Mouse (Mus musculus) CH12.LX (cell line): ENCODE data around the gene Olfr1357. TPM values are rescaled to one million over a fixed set of nuclear protein-coding genes. Genes with fewer than 3 reads are reported as not detected.

Experiments used
- DNase-seq: peaks from one replicate; pipeline ENCODE4 v3.0.0-alpha.2; 2013; ENCODE audit errors: extremely low read depth
- H3K27ac ChIP-seq: 2 replicates; pipeline ENCODE4 v1.5.1; 2012; ENCODE audit warnings: low read depth, mild to moderate bottlenecking, control low read depth, moderate library complexity; ENCODE audit not compliant: insufficient read depth
- H3K27me3 ChIP-seq: replicated peaks from 2 replicates; pipeline ENCODE3; 2012; ENCODE audit warnings: inconsistent platforms
- H3K36me3 ChIP-seq, 2 experiments: replicated peaks in 1 of 2; 2 replicates each; pipeline versions ENCODE3 to v1.6.1; 2012; ENCODE audit warnings: inconsistent platforms in 1 of 2, low read length in 1 of 2, mild to moderate bottlenecking in 1 of 2, mixed read lengths in 1 of 2, moderate library complexity in 1 of 2; ENCODE audit not compliant: control insufficient read depth in 1 of 2, insufficient read depth in 1 of 2
- H3K4me1 ChIP-seq, 2 experiments: 2 replicates each; pipeline ENCODE4 v1.6.1; 2012; ENCODE audit warnings: inconsistent platforms in 1 of 2, moderate library complexity in 1 of 2; ENCODE audit not compliant: insufficient read depth in 2 of 2, control insufficient read depth in 1 of 2
- H3K4me2 ChIP-seq: 2 replicates; pipeline ENCODE4 v1.6.1; 2012; ENCODE audit warnings: low read depth, mild to moderate bottlenecking, control low read depth; ENCODE audit not compliant: poor library complexity, insufficient read depth, severe bottlenecking
- H3K4me3 ChIP-seq, 3 experiments: fragments of 150-350 bp in 1 of 3; sonication (generic) in 1 of 3; replicated peaks in 1 of 3; 2 replicates each; pipeline versions ENCODE3 to v1.5.1; 2011 to 2012; ENCODE audit warnings: low read depth in 2 of 3, low read length in 2 of 3, mild to moderate bottlenecking in 2 of 3, moderate library complexity in 2 of 3, control low read depth in 1 of 3, improper control_type of control experiment in 1 of 3, inconsistent platforms in 1 of 3, mixed read lengths in 1 of 3; ENCODE audit not compliant: poor library complexity in 1 of 3
- H3K79me2 ChIP-seq: replicated peaks from 2 replicates; pipeline ENCODE4 v1.6.1; 2012; ENCODE audit warnings: mild to moderate bottlenecking, moderate library complexity; ENCODE audit not compliant: control insufficient read depth, poor library complexity, insufficient read depth, severe bottlenecking; ENCODE audit errors: extremely low read depth
- H3K9ac ChIP-seq: 2 replicates; pipeline ENCODE4 v1.6.1; 2012; ENCODE audit warnings: low read depth, mild to moderate bottlenecking, control low read depth, moderate library complexity; ENCODE audit not compliant: insufficient read depth
- H3K9me3 ChIP-seq: replicated peaks from 2 replicates; pipeline ENCODE3; 2012; ENCODE audit warnings: low read length, inconsistent platforms, mixed read lengths
- BHLHE40 ChIP-seq: IDR thresholded peaks from 2 replicates; pipeline ENCODE4 v1.6.1; 2011; ENCODE audit warnings: mild to moderate bottlenecking, low read depth, low read length, improper control_type of control experiment
- CHD1 ChIP-seq: IDR thresholded peaks from 2 replicates; pipeline ENCODE4 v1.6.1; 2012; ENCODE audit warnings: low read depth, low read length, improper control_type of control experiment, inconsistent platforms
- CHD2 ChIP-seq: IDR thresholded peaks from 2 replicates; pipeline ENCODE4 v1.6.1; 2011; ENCODE audit warnings: low read length, improper control_type of control experiment
- CTCF ChIP-seq, 2 experiments: IDR thresholded peaks in 1 of 2; conservative IDR thresholded peaks in 1 of 2; 2 replicates each; pipeline ENCODE4 v1.5.1; 2011 to 2012; ENCODE audit warnings: low read depth in 2 of 2, low read length in 2 of 2, improper control_type of control experiment in 1 of 2, inconsistent platforms in 1 of 2, mild to moderate bottlenecking in 1 of 2, moderate library complexity in 1 of 2
- E2F4 ChIP-seq: IDR thresholded peaks from 2 replicates; pipeline ENCODE4 v1.6.1; 2011; ENCODE audit warnings: low read depth, low read length, improper control_type of control experiment; ENCODE audit not compliant: insufficient replicate concordance
- ELF1 ChIP-seq: IDR thresholded peaks from 2 replicates; pipeline ENCODE4 v1.6.1; 2014; ENCODE audit warnings: low read depth, mild to moderate bottlenecking, inconsistent platforms, low read length, improper control_type of control experiment
- EP300 ChIP-seq: IDR thresholded peaks from 2 replicates; pipeline ENCODE4 v1.6.1; 2011; ENCODE audit warnings: low read length, improper control_type of control experiment
- ETS1 ChIP-seq: conservative IDR thresholded peaks from 2 replicates; pipeline ENCODE4 v1.6.1; 2012; ENCODE audit warnings: low read depth, mild to moderate bottlenecking, inconsistent platforms, low read length, improper control_type of control experiment, moderate library complexity
- GABPA ChIP-seq: IDR thresholded peaks from 2 replicates; pipeline ENCODE4 v1.6.1; 2012; ENCODE audit warnings: low read depth, low read length, improper control_type of control experiment, inconsistent platforms; ENCODE audit not compliant: insufficient replicate concordance
- HCFC1 ChIP-seq: IDR thresholded peaks from 2 replicates; pipeline ENCODE4 v1.6.1; 2012; ENCODE audit warnings: low read depth, mild to moderate bottlenecking, inconsistent platforms, low read length, improper control_type of control experiment
- IRF4 ChIP-seq: IDR thresholded peaks from 2 replicates; pipeline ENCODE4 v1.6.1; 2014; ENCODE audit warnings: low read depth, mild to moderate bottlenecking, inconsistent platforms, low read length, improper control_type of control experiment
- JUN ChIP-seq: IDR thresholded peaks from 2 replicates; pipeline ENCODE4 v1.6.1; 2011; ENCODE audit warnings: low read depth, mild to moderate bottlenecking, low read length, improper control_type of control experiment, moderate library complexity; ENCODE audit not compliant: insufficient read depth
- JUND ChIP-seq: conservative IDR thresholded peaks from 2 replicates; pipeline ENCODE4 v1.6.1; 2011; ENCODE audit warnings: low read depth, low read length, improper control_type of control experiment
- KAT2A ChIP-seq: IDR thresholded peaks from 2 replicates; pipeline ENCODE4 v1.6.1; 2012; ENCODE audit warnings: low read length, improper control_type of control experiment, inconsistent platforms; ENCODE audit not compliant: insufficient replicate concordance
- MAFK ChIP-seq: IDR thresholded peaks from 2 replicates; pipeline ENCODE4 v1.6.1; 2011; ENCODE audit warnings: low read length, improper control_type of control experiment; ENCODE audit not compliant: insufficient replicate concordance
- MAX ChIP-seq: IDR thresholded peaks from 2 replicates; pipeline ENCODE4 v1.6.1; 2011; ENCODE audit warnings: low read length, improper control_type of control experiment
- MAZ ChIP-seq: IDR thresholded peaks from 2 replicates; pipeline ENCODE4 v1.6.1; 2012; ENCODE audit warnings: low read depth, mild to moderate bottlenecking, inconsistent platforms, low read length, improper control_type of control experiment, moderate library complexity
- MEF2A ChIP-seq: IDR thresholded peaks from 2 replicates; pipeline ENCODE4 v1.6.1; 2014; ENCODE audit warnings: low read depth, mild to moderate bottlenecking, inconsistent platforms, low read length, improper control_type of control experiment, borderline replicate concordance
- MXI1 ChIP-seq: IDR thresholded peaks from 2 replicates; pipeline ENCODE4 v1.6.1; 2011; ENCODE audit warnings: mild to moderate bottlenecking, low read depth, low read length, improper control_type of control experiment
- MYC ChIP-seq: IDR thresholded peaks from 2 replicates; pipeline ENCODE4 v1.6.1; 2011; ENCODE audit warnings: low read depth, mild to moderate bottlenecking, improper control_type of control experiment, low read length
- NELFE ChIP-seq: IDR thresholded peaks from 2 replicates; pipeline ENCODE4 v1.6.1; 2011; ENCODE audit warnings: low read depth, low read length, improper control_type of control experiment
- NRF1 ChIP-seq: IDR thresholded peaks from 2 replicates; pipeline ENCODE4 v1.6.1; 2014; ENCODE audit warnings: low read depth, mild to moderate bottlenecking, inconsistent platforms, low read length, improper control_type of control experiment, moderate library complexity
- PAX5 ChIP-seq: IDR thresholded peaks from 2 replicates; pipeline ENCODE4 v1.6.1; 2012; ENCODE audit warnings: low read length, inconsistent platforms, mixed read lengths
- POLR2A ChIP-seq: IDR thresholded peaks from 2 replicates; pipeline ENCODE4 v1.6.1; 2011; ENCODE audit warnings: low read depth, mild to moderate bottlenecking, improper control_type of control experiment, low read length
- POLR2AphosphoS2 ChIP-seq: IDR thresholded peaks from 2 replicates; pipeline ENCODE4 v1.6.1; 2011; ENCODE audit warnings: low read depth, low read length, improper control_type of control experiment
- RAD21 ChIP-seq: IDR thresholded peaks from 2 replicates; pipeline ENCODE4 v1.6.1; 2011; ENCODE audit warnings: low read depth, mild to moderate bottlenecking, low read length, improper control_type of control experiment, moderate library complexity
- RCOR1 ChIP-seq: conservative IDR thresholded peaks from 2 replicates; pipeline ENCODE4 v1.6.1; 2012; ENCODE audit warnings: low read depth, mild to moderate bottlenecking, inconsistent platforms, low read length, improper control_type of control experiment
- SIN3A ChIP-seq: IDR thresholded peaks from 2 replicates; pipeline ENCODE4 v1.6.1; 2012; ENCODE audit warnings: low read length, improper control_type of control experiment, inconsistent platforms
- SMC3 ChIP-seq: IDR thresholded peaks from 2 replicates; pipeline ENCODE4 v1.6.1; 2011; ENCODE audit warnings: low read depth, low read length, improper control_type of control experiment
- TBP ChIP-seq: conservative IDR thresholded peaks from 2 replicates; pipeline ENCODE4 v1.6.1; 2011; ENCODE audit warnings: low read depth, low read length, improper control_type of control experiment
- TCF12 ChIP-seq: IDR thresholded peaks from 2 replicates; pipeline ENCODE4 v1.6.1; 2014; ENCODE audit warnings: low read depth, mild to moderate bottlenecking, inconsistent platforms, low read length, improper control_type of control experiment
- UBTF ChIP-seq: IDR thresholded peaks from 2 replicates; pipeline ENCODE4 v1.6.1; 2012; ENCODE audit warnings: low read depth, mild to moderate bottlenecking, inconsistent platforms, low read length, improper control_type of control experiment, moderate library complexity
- USF1 ChIP-seq: IDR thresholded peaks from 2 replicates; pipeline ENCODE4 v1.6.1; 2014; ENCODE audit warnings: low read depth, mild to moderate bottlenecking, inconsistent platforms, low read length, improper control_type of control experiment
- USF2 ChIP-seq: conservative IDR thresholded peaks from 2 replicates; pipeline ENCODE4 v1.6.1; 2011; ENCODE audit warnings: low read depth, low read length, improper control_type of control experiment
- ZC3H11A ChIP-seq: IDR thresholded peaks from 2 replicates; pipeline ENCODE4 v1.6.1; 2012; ENCODE audit warnings: low read depth, mild to moderate bottlenecking, inconsistent platforms, low read length, improper control_type of control experiment
- ZKSCAN1 ChIP-seq: IDR thresholded peaks from 2 replicates; pipeline ENCODE4 v1.6.1; 2012; ENCODE audit warnings: low read depth, inconsistent platforms, low read length, improper control_type of control experiment, borderline replicate concordance
- ZNF384 ChIP-seq: IDR thresholded peaks from 2 replicates; pipeline ENCODE4 v1.6.1; 2012; ENCODE audit warnings: low read depth, low read length, improper control_type of control experiment, inconsistent platforms
- dilution Hi-C: fragments of 300-500 bp; cut with MboI; formaldehyde crosslinking; loops from 2 replicates; pipeline ENCODE4 v1.14.3; 2020; ENCODE audit warnings: low sequenced_read_pairs; ENCODE audit not compliant: extremely low pct_unique_long_range_greater_than_20kb, extremely low pct_ligation_motif_present
- in situ Hi-C: fragments of 300-500 bp; cut with MboI; formaldehyde crosslinking; loops from 3 replicates; pipeline ENCODE4 v1.14.3; 2019; ENCODE audit warnings: low sequenced_read_pairs, low pct_ligation_motif_present, low pct_unique_long_range_greater_than_20kb, mixed read lengths
- polyA plus RNA-seq: library from polyadenylated mRNA; unstranded; fragments of >175 nt; gene quantifications from 2 replicates; pipeline ENCODE4 v1.2.1, GENCODE M21; 2012; ENCODE audit warnings: low read depth; ENCODE audit not compliant: insufficient read length
- total RNA-seq, 2 experiments: library from RNA; depleted of rRNA; stranded (reverse); fragments of 300-350 nt in 1 of 2; fragments of >200 nt in 1 of 2; gene quantifications; 2 replicates each; pipeline ENCODE4 v1.2.3; 2012 to 2014

Gene Olfr1357
- total and polyA plus RNA-seq, 3 experiments, result not detected

GRCm38 (mm10) chr10:78574250-78575104, 43.4 kb downstream of the Olfr1357 start, which contains the start of gene Ilvbl:
TSS of gene Ilvbl (plus strand) at chr10:78574346.
- in situ Hi-C loops, result no loop called here
- peak; percentile 93 for DNase-seq
- H3K4me3 ChIP-seq, result peak within 1 kb of the TSS; percentile 74 to 89 (median 82)
- H3K79me2 ChIP-seq, result no peaks in the 10 kb centered on the region
- peaks cover 8 to 22% of the 10 kb centered on the region in 2 experiments for H3K4me1 ChIP-seq
- peaks cover 16 to 33% of the 10 kb centered on the region in 2 experiments for H3K36me3 ChIP-seq
- peak within 1 kb of the TSS; percentile 77 for H3K9ac ChIP-seq
- dilution Hi-C loops, result no loop called here
- peak within 1 kb of the TSS; percentile 86 for H3K4me2 ChIP-seq
- peak within 1 kb of the TSS; percentile 91 for H3K27ac ChIP-seq
- H3K9me3 ChIP-seq, result no peaks in the 10 kb centered on the region
- TF ChIP-seq POLR2AphosphoS2 (no peak), SIN3A (no peak), HCFC1 (peak; percentile 65), CHD2 (peak; percentile 58; the same call in 1 of the 2 replicates), SMC3 (no peak), PAX5 (no peak), RAD21 (no peak), CHD1 (no peak), JUN (no peak), MXI1 (peak; percentile 56; the same call in 1 of the 2 replicates), ZC3H11A (no peak), BHLHE40 (peak; percentile 96), NRF1 (peak; percentile 86), MYC (no peak), MAZ (peak; percentile 81; the same call in 1 of the 2 replicates), E2F4 (no peak), TCF12 (peak; percentile 53; the same call in 1 of the 2 replicates), CTCF (conservative IDR thresholded peaks at IDR 0.05 in 1 of 2, IDR thresholded peaks at IDR 0.05 in 1 of 2; ENCODE audit: low read depth in 2 of 2, low read length in 2 of 2) (peak in 1 of 2 experiments; percentile 30; a peak in 1 of 4 replicates), MEF2A (0 out of 2 replicates have a peak, but pooled peaks have one; percentile 16), NELFE (no peak), UBTF (no peak), MAFK (no peak), GABPA (no peak), MAX (peak; percentile 86), POLR2A (peak; percentile 63), ZNF384 (no peak), EP300 (no peak), USF1 (peak; percentile 95), USF2 (peak; percentile 93), JUND (no peak), RCOR1 (no peak), KAT2A (no peak), TBP (peak; percentile 73; the same call in 1 of the 2 replicates), ELF1 (peak; percentile 87), ETS1 (0 out of 2 replicates have a peak, but pooled peaks have one; percentile 8), ZKSCAN1 (no peak), IRF4 (no peak)
- H3K27me3 ChIP-seq, result peaks cover 28% of the 10 kb centered on the region
